Mouse (Mus musculus): ENCODE results near the gene Treml2. TPM values are rescaled to one million over a fixed set of nuclear protein-coding genes. Genes with fewer than 3 reads are reported as not detected.

The Treml2 gene
- polyA plus RNA-seq, 1 experiment from 2014 or later: 0.25 TPM

Other genes starting within 250 kb of the Treml2 start
- not detected in 2 replicates for gene 1700067P10Rik, start 210.2 kb upstream of the Treml2 start, polyA plus RNA-seq (2016; fragmentation: Nextera tagmentation; extraction: Ambion mirVana)
- gene 9830107B12Rik, start 153.2 kb upstream of the Treml2 start, polyA plus RNA-seq (2016; fragmentation: Nextera tagmentation; extraction: Ambion mirVana): not detected in 2 replicates
- not detected in 2 replicates for gene A530064D06Rik, start 132.2 kb upstream of the Treml2 start, polyA plus RNA-seq (2016; fragmentation: Nextera tagmentation; extraction: Ambion mirVana)
- 0.05 TPM in 1 of 2 replicates, not detected in the other for gene Trem1, start 66.7 kb upstream of the Treml2 start, polyA plus RNA-seq (2016; fragmentation: Nextera tagmentation; extraction: Ambion mirVana)
- 0.14 TPM in 1 of 2 replicates, not detected in the other for gene Trem3, start 51.7 kb upstream of the Treml2 start, polyA plus RNA-seq (2016; fragmentation: Nextera tagmentation; extraction: Ambion mirVana)
- gene Treml4, start 35.2 kb upstream of the Treml2 start, polyA plus RNA-seq (2016; fragmentation: Nextera tagmentation; extraction: Ambion mirVana): 0.34 TPM in 1 of 2 replicates, not detected in the other
- 0.09 TPM in 1 of 2 replicates, not detected in the other for gene B430306N03Rik, start 16.6 kb downstream of the Treml2 start, polyA plus RNA-seq (2016; fragmentation: Nextera tagmentation; extraction: Ambion mirVana)
- gene Trem2, start 46.9 kb downstream of the Treml2 start, polyA plus RNA-seq (2016; fragmentation: Nextera tagmentation; extraction: Ambion mirVana): 0.51 and 0.59 TPM in 2 replicates
- 1.8 and 2.0 TPM in 2 replicates for gene Treml1, start 60.4 kb downstream of the Treml2 start, polyA plus RNA-seq (2016; fragmentation: Nextera tagmentation; extraction: Ambion mirVana)
- 21.9 and 26.4 TPM in 2 replicates for gene Nfya, start 110.4 kb downstream of the Treml2 start, polyA plus RNA-seq (2016; fragmentation: Nextera tagmentation; extraction: Ambion mirVana)
- 75.0 and 80.3 TPM in 2 replicates for gene Oard1, start 110.5 kb downstream of the Treml2 start, polyA plus RNA-seq (2016; fragmentation: Nextera tagmentation; extraction: Ambion mirVana)
- 0.92 and 1.2 TPM in 2 replicates for gene Apobec2, start 133.4 kb downstream of the Treml2 start, polyA plus RNA-seq (2016; fragmentation: Nextera tagmentation; extraction: Ambion mirVana)
- gene Tspo2, start 152.0 kb downstream of the Treml2 start, polyA plus RNA-seq (2016; fragmentation: Nextera tagmentation; extraction: Ambion mirVana): not detected in 2 replicates
- gene Unc5cl, start 155.4 kb downstream of the Treml2 start, polyA plus RNA-seq (2016; fragmentation: Nextera tagmentation; extraction: Ambion mirVana): 0.06 and 0.13 TPM in 2 replicates